Mouse (Mus musculus) urinary bladder, adult 2 months (tissue): Measurements from ENCODE around the gene Hoxb7. TPM values are rescaled to one million over a fixed set of nuclear protein-coding genes. Genes with fewer than 3 reads are reported as not detected.
A peak's percentile ranks its signal among the peaks of the same experiment; 100 is the strongest.

ENCODE experiments used
- DNase-seq: peaks from one replicate; pipeline ENCODE4 v3.0.0; 2022; ENCODE audit warnings: low spot score
- polyA plus RNA-seq: library from polyadenylated mRNA; depleted of rRNA; stranded (reverse); fragments of >200 nt; gene quantifications from 2 replicates; pipeline ENCODE4 v1.2.3, GENCODE M21; 2012

Hoxb7 gene
- polyA plus RNA-seq, 1 experiment = 9.5 TPM

DNA sequence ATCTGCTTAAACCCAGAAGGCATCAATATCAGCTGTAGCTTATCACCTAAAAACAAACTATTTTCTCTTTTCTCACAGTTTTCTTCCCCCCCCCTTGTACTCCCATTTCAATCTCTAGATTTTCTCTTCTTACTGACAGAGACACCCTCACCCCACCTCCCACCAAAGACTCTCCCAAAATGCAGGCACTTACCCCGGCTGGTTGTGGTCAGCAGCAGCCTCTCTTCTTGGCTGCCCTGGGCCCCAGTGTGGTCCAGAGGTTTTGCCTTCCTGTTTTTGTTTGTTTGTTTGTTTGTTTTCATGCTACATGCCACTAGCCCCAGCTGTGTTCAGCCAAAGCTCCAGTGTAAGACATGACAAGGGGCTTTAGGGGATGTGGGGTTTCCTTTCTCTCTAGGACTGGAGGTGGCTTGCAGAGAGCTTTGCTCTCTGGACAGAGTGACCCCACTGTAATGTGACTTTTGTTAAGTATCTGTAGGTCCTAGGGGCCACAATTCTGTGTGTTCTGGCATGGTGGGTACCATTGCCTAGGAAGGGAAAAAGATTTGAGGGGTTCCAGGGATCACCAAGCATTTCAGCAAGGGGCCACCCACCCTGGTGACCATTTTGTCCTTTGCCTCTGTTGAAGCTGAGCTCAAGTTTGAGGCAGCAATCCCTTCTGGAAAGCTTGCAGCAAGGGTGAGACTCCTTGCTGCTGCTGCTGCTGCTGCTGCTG lies 18.2 kb upstream of the Hoxb7 start:
- DNase-seq = no peak

DNA sequence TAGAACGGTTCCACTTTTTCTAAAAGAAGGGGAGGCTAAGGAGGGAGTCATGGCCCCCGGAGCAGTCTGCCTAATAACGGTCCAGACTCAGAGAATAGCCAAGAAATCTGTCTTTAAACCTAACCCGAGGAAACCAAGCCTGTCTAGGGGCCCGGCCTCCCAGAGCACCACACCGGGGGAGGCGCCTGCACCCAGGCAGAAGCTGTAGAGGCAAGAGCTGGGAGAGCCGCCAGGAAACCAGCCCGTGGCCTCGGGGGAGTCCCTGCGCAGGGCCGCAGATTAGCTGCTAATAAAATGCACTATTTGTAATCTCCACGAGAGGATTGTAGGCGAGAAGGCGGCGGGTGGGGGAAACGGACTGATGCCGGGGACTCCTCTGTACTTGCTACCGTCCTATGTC lies 16.6 kb upstream of the Hoxb7 start:
- no peak for DNase-seq

DNA sequence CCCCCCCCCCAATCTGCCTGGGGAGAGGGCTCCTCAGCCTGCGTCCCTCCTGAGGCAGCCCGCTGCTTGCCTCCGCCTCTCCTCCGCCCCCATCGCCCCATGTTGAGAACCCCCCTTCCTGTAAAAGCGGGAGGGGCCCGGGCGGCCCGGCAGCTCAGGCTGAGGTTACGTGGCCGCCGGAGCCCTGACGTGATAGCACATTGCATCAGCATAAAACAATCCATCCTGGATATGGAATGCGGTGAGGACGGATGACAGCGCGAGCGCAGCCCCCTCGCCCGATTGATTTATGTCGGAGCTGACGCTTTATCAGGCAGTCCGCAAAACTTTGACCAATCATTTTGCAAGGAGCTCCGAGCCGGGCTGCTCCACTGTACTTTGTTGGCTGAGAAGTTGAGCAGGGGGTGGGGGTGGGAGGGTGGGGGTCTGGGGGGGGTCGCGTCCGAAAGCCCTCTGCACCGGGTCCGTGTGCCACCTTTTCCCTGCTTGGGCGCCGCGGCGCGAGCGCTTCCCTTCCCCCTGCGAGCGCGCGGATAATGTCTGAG lies 15.4 kb upstream of the Hoxb7 start, which contains the start of gene Hoxb9:
Gene Hoxb9 (plus strand): TSS at position 462 of the 545 bp plus-strand sequence.
- DNase-seq = no peak

DNA sequence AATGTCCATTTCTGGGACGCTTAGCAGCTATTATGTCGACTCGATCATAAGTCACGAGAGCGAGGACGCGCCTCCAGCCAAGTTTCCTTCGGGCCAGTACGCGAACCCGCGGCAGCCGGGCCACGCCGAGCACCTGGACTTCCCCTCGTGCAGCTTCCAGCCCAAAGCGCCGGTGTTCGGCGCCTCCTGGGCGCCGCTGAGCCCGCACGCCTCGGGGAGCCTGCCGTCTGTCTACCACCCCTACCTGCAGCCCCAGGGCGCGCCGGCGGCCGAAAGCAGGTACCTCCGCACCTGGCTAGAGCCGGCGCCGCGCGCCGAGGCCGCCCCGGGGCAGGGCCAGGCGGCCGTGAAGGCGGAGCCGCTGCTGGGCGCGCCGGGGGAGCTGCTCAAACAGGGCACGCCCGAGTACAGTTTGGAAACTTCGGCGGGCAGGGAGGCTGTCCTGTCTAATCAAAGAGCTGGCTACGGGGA lies 14.8 kb upstream of the Hoxb7 start:
- DNase-seq = peak; percentile 54

DNA sequence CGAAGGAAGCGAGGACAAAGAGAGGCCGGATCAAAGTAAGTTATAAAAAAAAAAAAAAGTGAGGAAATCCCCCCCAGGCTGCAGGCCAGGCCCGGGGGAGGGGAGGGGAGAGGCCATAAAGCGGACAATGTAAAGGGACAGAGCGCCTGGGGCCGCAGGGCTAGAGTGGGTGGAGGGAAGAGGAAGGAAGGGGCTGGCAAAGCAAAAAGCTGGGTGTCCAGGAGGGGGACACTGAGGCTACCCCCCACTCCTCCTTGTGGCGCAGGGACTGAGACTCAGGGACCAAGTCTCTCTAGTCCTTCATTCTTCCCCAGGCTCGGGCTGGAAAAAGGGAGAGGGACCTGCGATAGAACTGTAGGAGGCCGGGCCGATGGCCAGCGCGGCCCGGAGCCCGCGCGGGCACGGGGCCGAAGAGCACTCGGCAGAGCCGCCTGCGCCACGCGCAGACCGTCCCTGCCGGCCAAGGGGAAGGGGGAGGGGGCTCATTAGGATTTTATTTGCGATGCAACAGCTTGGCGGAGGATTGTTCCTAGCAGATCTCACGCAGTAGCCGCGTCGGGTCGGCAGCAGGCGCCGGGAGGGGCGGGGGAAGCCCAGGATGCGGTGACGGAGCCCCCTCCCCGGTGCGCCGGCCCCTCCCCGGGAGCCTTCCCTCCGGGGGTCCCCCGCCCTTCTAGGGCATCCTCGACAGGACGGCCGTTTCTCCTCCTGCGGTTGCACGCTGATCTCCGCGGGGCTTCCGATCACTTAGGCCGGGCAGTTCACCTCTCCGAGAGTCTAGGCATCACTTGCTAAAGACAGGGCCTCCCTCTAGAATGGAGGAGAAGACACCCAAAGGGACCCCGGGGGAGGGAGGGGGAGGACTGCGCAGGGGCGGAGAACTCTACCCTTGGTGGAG lies 14.2 kb upstream of the Hoxb7 start:
- DNase-seq = no peak

DNA sequence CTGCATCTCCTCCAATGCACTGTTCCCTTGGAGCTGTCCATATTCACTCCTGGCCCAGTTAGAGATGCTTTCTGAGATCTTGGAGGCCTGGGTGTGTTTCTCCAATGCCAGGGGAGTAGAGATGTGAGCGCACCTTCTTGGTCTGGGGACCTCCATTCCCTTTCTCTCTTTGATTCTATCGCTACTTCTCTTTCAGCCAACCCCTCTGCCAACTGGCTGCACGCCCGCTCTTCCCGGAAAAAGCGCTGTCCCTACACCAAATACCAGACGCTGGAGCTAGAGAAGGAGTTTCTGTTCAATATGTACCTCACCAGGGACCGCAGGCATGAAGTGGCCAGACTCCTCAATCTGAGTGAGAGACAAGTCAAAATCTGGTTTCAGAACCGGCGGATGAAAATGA lies 12.0 kb upstream of the Hoxb7 start:
- no peak for DNase-seq

DNA sequence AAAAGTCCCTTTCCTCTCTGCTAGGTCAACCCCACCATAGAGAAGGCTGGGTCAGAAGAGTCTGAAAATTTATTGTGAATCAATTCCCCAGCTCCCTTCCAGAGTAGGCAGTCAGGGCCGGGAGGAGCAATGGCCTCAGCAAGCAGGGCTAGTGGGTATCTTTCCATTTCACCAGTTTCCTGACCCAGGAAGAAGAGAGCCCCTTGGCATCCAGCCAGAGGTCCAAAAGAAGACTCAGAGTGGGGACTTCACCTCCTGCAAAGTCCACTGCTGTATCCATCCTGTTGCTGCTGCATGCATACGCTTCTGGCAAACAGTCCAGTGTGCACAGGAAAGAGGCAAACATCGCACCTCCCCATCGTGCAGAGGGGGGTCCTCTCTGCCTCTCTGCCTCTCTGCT lies 10.5 kb upstream of the Hoxb7 start:
- no peak for DNase-seq

DNA sequence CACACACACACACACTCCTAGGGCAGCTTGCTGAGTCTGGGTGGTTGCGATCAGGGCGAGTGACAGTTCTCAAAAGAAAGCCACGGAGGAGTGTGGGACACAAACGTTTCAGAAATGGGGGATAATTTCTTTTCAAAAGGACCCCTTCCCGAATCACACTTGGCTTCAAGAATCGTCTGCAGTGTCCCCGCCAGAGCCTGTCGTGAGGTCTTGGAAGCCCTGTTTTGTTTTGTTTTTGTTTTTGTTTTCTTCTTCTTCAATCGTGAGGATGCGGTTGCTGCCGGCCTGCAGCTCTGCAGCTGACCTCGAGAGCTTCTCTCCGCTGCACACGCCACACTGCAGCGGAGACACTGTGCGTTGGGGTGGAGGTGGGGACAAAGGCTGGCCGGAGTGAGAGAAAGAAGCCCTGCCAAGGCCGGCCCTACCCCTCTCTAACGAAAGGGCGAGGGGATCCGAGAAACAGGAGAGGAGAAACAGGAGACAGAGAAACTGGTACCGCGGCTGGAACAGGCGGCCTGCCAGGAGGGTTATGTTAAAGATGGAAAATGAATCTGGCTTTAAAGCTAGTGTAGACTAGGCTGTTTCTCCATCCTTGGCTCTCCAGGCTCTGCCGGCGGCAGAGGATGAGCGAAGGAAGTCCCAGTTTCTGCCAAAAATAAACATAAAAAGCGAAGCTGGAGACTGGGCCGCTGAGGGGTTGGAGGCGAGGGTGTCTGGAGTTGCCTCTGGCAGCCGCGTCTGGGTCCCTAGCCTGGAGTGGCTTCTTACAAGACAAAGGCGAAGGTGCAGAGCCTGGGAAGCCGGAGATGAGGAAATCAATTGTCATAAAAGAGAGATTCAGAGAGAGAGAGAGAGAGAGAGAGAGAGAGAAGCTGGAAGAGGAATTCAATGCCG lies 9.0 kb upstream of the Hoxb7 start:
- DNase-seq = no peak

DNA sequence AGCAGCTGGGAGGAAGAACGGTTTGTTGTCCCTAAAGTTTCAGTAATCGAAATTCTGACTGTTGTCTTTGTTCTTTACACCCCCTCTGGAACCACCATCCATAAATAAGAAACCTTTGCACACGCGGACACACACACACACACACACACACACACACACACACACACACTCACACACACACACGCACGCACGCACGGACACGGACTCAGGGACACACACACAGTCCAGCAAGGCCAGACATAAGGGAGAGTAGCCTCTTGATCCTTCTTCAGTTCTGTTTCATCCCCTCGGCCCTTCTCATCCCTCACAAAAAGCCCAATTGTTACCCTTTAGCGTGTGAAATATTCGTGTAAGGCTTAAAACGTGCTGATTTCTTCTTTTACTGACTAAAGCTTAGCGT lies 8.1 kb upstream of the Hoxb7 start:
- DNase-seq = no peak

DNA sequence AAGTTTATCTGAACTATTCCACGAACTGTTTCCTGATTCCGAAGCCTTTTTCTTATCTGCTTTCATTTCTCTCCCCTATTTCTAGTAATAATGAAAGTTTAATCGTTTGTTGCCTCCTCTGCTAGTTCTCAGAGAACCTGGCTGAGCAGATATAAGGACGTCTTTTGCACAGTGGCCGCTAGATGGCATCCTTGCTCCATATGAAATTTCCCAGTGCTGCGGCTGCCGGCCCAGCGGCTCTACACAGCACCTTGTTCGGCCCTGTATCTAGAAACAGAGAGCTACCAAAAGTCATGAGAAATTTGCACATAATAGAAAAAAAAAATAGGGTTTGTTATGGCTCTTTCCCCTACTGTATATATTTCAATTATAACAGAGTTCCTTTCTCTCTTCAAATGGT lies 7.7 kb upstream of the Hoxb7 start:
- DNase-seq = peak; percentile 59

DNA sequence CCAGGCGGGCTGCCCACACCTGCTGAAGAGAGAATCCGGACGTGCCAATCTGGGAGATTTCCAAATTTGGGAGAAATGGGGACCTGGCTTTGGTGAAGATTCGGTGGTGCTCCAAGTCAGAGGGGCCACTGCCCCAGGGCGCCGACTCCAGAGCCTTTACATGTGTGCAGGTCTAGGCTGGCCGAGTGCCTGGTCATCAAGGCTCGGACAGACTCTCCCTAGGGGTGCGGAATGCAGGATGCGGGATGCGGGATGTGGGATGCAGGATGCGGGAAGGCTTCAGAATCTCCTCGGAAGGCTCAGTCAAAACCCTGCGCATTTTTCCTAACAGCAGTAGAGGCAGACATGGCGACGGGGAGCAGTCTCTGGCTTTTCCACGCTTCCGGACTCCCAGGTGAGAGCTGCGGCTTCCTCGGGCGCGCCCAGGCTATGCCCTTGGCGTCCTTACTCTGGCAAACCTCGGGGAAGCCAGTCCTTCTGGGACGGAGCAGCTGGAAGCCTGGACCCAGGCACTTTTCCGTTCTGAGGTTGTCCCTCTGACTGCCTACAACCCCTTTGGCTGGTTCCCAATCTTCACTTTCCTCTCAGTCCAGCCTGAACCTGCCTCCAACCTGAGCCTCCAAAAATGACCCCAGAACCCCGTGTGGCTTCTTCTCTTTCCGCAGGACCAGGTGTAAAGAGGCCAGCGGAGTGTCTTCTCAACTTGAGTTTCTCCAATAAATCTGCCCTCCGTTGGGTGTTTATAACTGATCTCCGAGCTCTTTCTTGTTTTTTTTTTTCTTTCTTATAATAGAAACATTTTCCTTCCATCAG lies 6.8 kb upstream of the Hoxb7 start:
- no peak for DNase-seq

DNA sequence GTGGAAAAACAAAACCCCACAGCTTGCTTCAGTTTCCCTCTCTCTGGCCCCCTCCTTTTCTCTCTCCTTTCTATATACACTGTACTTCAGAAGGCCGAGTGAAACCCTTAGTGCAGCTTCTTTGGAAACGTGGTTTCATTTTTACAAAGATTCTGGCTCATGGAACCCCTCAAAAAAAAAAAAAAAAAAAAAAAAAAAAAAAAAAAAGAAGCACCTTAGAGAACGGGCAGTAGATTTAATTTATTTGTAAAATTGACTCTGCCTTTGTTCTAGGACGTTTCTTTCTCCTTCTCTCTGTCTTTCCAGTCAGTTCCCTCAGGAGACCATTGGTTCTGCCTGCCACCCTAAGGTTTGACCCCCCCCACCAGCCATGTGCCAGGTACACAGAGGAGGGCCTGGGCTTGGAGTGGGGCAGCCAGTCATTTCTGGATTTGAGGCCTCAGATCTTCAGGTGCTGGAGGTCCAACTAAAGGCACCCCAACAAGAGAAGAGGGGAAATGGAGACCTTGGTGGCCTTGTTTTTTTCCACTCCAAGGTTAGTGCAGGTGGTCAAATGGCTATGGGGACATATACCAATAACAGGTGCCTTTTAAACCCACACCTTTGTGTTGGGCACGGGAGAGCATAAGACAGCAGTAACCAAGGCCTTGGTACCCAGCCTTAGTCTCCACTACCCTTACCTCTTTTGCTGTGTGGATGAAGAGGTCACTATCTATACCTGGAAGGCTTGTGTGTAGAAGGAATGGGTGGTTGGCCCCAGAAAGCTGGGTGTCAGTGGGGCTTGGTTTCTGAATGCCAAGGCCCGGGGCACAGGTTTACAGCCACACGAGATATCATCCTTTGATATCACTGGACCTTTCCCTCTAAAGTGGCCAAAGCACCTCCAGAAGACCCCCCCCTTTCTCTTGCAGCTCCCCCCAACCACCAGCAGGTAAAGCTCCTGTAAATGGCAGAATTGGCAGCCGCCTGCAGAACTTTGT lies 5.7 kb upstream of the Hoxb7 start:
- no peak for DNase-seq

DNA sequence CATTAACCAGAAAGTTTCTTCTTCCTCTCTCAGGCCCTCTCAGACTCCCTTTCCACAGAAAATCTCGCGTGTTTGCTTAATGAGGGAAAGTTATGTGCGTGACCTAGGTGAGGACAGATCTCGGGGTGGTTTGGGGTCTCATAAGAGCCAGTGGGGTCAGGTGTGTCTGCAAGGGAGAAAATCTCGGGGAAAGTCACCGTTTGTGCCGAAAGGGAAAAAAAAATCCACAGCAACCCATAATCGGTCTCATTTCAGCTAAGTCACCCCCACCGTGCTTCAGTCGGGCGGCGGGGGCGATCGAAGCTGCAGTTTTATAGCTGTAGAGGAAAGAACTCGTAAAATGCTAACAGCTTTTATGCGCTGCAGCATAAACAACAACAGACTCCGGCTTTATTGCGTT lies 5.0 kb upstream of the Hoxb7 start:
- DNase-seq = no peak

DNA sequence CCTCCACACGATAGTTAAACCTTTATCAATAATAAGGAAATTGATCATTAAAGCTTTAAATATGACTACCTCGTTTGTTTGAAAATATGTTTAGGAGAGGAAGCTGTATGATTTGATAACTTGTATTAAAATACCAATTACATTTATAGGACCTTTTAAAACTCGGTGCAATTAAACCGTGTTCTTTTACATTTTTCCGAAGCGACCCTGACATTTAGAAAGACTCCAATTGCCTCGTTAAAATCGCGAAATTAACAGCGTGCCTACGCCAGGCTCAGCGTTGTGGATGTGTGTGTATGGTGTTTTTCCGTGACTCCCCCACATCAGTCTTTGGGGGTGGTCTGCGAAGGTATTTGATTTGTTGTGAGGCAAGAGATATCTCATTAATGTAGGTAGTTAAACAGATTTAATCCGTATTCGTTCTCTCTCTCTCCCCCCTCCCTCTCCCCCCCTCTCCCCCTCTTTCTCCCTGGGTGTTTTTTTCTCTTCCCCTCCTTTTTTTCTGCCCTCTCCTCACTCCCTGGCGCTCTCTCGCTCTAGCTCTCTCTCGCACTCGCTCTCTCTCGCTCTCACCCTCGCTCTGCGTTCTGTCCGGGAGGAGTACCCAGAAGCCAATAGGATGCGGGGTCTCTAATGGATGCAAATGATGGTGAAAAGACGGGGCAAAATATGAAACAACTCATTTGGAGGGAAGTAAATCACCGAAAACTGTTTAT lies 4.4 kb upstream of the Hoxb7 start, which contains the start of gene Hoxb8:
Gene Hoxb8 (plus strand): TSS at position 51 of the 716 bp plus-strand sequence.
- no peak for DNase-seq

DNA sequence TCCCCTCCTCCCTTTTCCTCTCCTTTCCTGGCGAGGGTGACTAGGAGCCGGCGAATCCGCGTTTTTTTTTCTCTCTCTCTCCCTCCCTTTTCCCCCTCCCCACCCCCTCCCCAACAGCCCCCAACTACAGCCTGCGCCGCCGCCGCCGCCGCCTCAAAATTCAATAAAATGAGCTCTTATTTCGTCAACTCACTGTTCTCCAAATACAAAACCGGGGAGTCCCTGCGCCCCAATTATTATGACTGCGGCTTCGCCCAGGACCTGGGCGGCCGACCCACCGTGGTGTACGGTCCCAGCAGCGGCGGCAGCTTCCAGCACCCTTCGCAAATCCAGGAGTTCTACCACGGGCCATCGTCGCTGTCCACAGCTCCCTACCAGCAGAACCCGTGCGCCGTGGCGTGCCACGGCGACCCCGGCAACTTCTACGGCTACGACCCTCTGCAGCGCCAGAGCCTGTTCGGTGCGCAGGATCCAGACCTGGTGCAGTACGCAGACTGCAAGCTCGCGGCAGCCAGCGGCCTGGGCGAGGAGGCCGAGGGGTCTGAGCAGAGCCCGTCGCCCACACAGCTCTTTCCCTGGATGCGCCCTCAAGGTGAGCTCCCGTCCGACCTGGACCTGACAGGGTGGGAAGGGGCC lies 3.5 kb upstream of the Hoxb7 start:
- peak; percentile 49 for DNase-seq

DNA sequence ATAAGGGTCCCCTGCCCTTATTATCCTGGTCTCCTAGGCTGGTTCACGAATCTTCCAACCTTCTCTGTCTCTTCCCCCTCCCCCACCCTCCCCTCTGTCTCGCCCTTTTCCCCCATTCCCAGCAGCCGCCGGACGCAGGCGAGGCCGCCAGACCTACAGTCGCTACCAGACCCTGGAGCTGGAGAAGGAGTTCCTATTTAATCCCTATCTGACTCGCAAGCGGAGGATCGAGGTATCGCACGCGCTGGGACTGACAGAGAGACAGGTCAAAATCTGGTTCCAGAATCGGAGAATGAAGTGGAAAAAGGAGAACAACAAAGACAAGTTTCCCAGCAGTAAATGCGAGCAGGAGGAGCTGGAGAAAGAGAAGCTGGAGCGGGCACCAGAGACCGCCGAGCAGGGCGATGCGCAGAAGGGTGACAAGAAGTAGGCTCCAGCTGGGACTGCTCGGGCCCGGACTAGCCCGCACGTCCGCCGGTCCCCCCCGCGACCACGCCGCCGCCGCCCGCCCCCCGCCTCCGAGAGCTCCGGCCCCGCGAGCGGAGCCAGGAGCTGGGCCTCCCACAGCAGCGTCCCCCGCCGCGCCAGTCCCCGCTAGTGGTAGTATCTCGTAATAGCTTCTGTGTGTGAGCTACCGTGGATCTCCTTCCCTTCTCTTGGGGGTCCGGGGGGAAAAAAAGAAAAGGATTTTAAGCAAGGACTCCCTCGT lies 2.2 kb upstream of the Hoxb7 start:
- peak; percentile 49 for DNase-seq
